Mouse (Mus musculus) neural tube, embryonic 11.5 days (tissue): ENCODE results near the gene Cpsf3. TPM values are rescaled to one million over a fixed set of nuclear protein-coding genes. Genes with fewer than 3 reads are reported as not detected.

Experiments
- ATAC-seq: fragments of 200-750 bp; cut with Nextera tagmentation; 2 replicates; pipeline ENCODE4 v1.8.0; 2017; ENCODE audit warnings: moderate number of reproducible peaks, mild to moderate bottlenecking, moderate TSS enrichment, moderate library complexity; ENCODE audit not compliant: insufficient read depth, low FRiP score, low TSS enrichment
- DNase-seq: peaks from one replicate; pipeline ENCODE4 v3.0.0-alpha.2; 2015; ENCODE audit warnings: low spot score
- H3K27ac ChIP-seq: fragments of 300-500 bp; sonication (generic); 2 replicates; pipeline ENCODE4 v1.5.1; 2014; ENCODE audit warnings: low read depth, mild to moderate bottlenecking, low read length
- H3K27me3 ChIP-seq: fragments of 300-500 bp; sonication (generic); 2 replicates; pipeline ENCODE4 v1.6.1; 2014; ENCODE audit warnings: mild to moderate bottlenecking, low read length, mixed read lengths; ENCODE audit not compliant: control insufficient read depth, insufficient read depth
- H3K36me3 ChIP-seq: fragments of 300-500 bp; sonication (generic); 2 replicates; pipeline ENCODE4 v1.6.1; 2014; ENCODE audit warnings: mild to moderate bottlenecking, low read length, moderate library complexity, mixed read lengths; ENCODE audit not compliant: control insufficient read depth, insufficient read depth
- H3K4me1 ChIP-seq: fragments of 300-500 bp; sonication (generic); 2 replicates; pipeline ENCODE4 v1.6.1; 2014; ENCODE audit warnings: low read length, mixed read lengths; ENCODE audit not compliant: control insufficient read depth, insufficient read depth
- H3K4me2 ChIP-seq: fragments of 300-500 bp; sonication (generic); 2 replicates; pipeline ENCODE4 v1.6.1; 2014; ENCODE audit warnings: low read depth, mild to moderate bottlenecking, moderate library complexity
- H3K4me3 ChIP-seq: fragments of 300-500 bp; sonication (generic); 2 replicates; pipeline ENCODE4 v1.5.1; 2014; ENCODE audit warnings: low read depth, low read length
- H3K9ac ChIP-seq: fragments of 300-500 bp; sonication (generic); 2 replicates; pipeline ENCODE4 v1.6.1; 2014; ENCODE audit warnings: mild to moderate bottlenecking, low read length
- H3K9me3 ChIP-seq: fragments of 300-500 bp; sonication (generic); 2 replicates; pipeline ENCODE4 v1.6.1; 2016; ENCODE audit warnings: low read length; ENCODE audit not compliant: control insufficient read depth
- WGBS: fragments of 180-500 bp; shearing (Covaris S2); extraction: QIAGEN DNeasy Blood & Tissue Kit; methylation state at CpG from one replicate; pipeline ENCODE4 v1.1.7; 2014; 5-methylcytosine and 5-hydroxymethylcytosine counted together
- polyA plus RNA-seq: library from polyadenylated mRNA; unstranded; fragments of >200 nt; fragmentation: Nextera tagmentation; extraction: Ambion mirVana; gene quantifications from 2 replicates; pipeline ENCODE4 v1.2.1, GENCODE M21; 2014

Cpsf3 gene
- polyA plus RNA-seq, 1 experiment from 2014 or later = 138 TPM

- no peak for DNase-seq
- no peak overlapping the region for H3K27ac ChIP-seq
- no peak overlapping the region for H3K9ac ChIP-seq
- no peaks in the 10 kb centered on the region for H3K4me1 ChIP-seq
- WGBS = 81% methylated on average over 3 of the region's 3 CpGs
- H3K36me3 ChIP-seq = peaks cover 4% of the 10 kb centered on the region; the same call in 1 of the 2 replicates
- H3K4me2 ChIP-seq = no peak overlapping the region
- H3K4me3 ChIP-seq = no peak overlapping the region
- H3K9me3 ChIP-seq = no peaks in the 10 kb centered on the region
- no peaks in the 10 kb centered on the region for H3K27me3 ChIP-seq
- no peak for ATAC-seq
Observed at GRCm38 (mm10) chr12:21264970-21265369, 20.2 kb upstream of the Cpsf3 start.

GRCm38 (mm10) chr12:21265501-21265900 lies 19.7 kb upstream of the Cpsf3 start:
- Histone ChIP-seq H3K27me3 (no peaks in the 10 kb centered on the region), H3K4me1 (no peaks in the 10 kb centered on the region), H3K9me3 (no peaks in the 10 kb centered on the region), H3K36me3 (peaks cover 9% of the 10 kb centered on the region; the same call in 1 of the 2 replicates), H3K4me2 (no peak overlapping the region), H3K9ac (no peak overlapping the region), H3K27ac (no peak overlapping the region), H3K4me3 (no peak overlapping the region)
- WGBS = 94% methylated on average over 4 of the region's 4 CpGs
- ATAC-seq = no peak
- DNase-seq = no peak

GRCm38 (mm10) chr12:21265946-21266783 lies 19.0 kb upstream of the Cpsf3 start:
- peak; percentile 58 for DNase-seq
- no peaks in the 10 kb centered on the region for H3K4me1 ChIP-seq
- no peak overlapping the region for H3K9ac ChIP-seq
- H3K36me3 ChIP-seq = peaks cover 14% of the 10 kb centered on the region; the same call in 1 of the 2 replicates
- 79% methylated on average over 14 of the region's 14 CpGs for WGBS
- no peak overlapping the region for H3K4me2 ChIP-seq
- peak; percentile 69 for ATAC-seq
- no peaks in the 10 kb centered on the region for H3K27me3 ChIP-seq
- no peak overlapping the region for H3K27ac ChIP-seq
- H3K4me3 ChIP-seq = no peak overlapping the region
- no peaks in the 10 kb centered on the region for H3K9me3 ChIP-seq

- Histone ChIP-seq H3K36me3 (peaks cover 17% of the 10 kb centered on the region), H3K4me1 (no peaks in the 10 kb centered on the region), H3K9ac (no peak overlapping the region), H3K4me2 (no peak overlapping the region), H3K4me3 (no peak overlapping the region), H3K27ac (no peak overlapping the region), H3K9me3 (no peaks in the 10 kb centered on the region), H3K27me3 (no peaks in the 10 kb centered on the region)
- no peak for DNase-seq
- peak; percentile 43; the same call in 1 of the 2 replicates for ATAC-seq
- WGBS = 69% methylated on average over 2 of the region's 2 CpGs
Observed at GRCm38 (mm10) chr12:21266784-21267098, 18.4 kb upstream of the Cpsf3 start.

GRCm38 (mm10) chr12:21268083-21268616 lies 17.0 kb upstream of the Cpsf3 start:
- no peak overlapping the region for H3K27ac ChIP-seq
- DNase-seq (no peak), ATAC-seq (no peak)
- H3K9ac ChIP-seq = no peak overlapping the region
- H3K27me3 ChIP-seq = no peaks in the 10 kb centered on the region
- no peaks in the 10 kb centered on the region for H3K4me1 ChIP-seq
- H3K4me2 ChIP-seq = no peak overlapping the region
- 92% methylated on average over 8 of the region's 8 CpGs for WGBS
- H3K4me3 ChIP-seq = no peak overlapping the region
- peaks cover 19% of the 10 kb centered on the region for H3K36me3 ChIP-seq
- H3K9me3 ChIP-seq = no peaks in the 10 kb centered on the region

GRCm38 (mm10) chr12:21274446-21274845 lies 10.7 kb upstream of the Cpsf3 start:
- 72% methylated on average over 7 of the region's 7 CpGs for WGBS

GRCm38 (mm10) chr12:21277352-21277864 lies 7.8 kb upstream of the Cpsf3 start:
- 96% methylated on average over 1 of the region's 1 CpGs for WGBS
- H3K27me3 ChIP-seq = no peaks in the 10 kb centered on the region
- ATAC-seq (no peak), DNase-seq (no peak)
- H3K9ac ChIP-seq = no peak overlapping the region
- no peaks in the 10 kb centered on the region for H3K9me3 ChIP-seq
- no peaks in the 10 kb centered on the region for H3K4me1 ChIP-seq
- no peaks in the 10 kb centered on the region for H3K36me3 ChIP-seq
- no peak overlapping the region for H3K4me3 ChIP-seq
- H3K4me2 ChIP-seq = no peak overlapping the region
- no peak overlapping the region for H3K27ac ChIP-seq

More at GRCm38 (mm10) chr12:21274446-21274845, 10.7 kb upstream of the Cpsf3 start:
- H3K9me3 ChIP-seq = no peaks in the 10 kb centered on the region
- peaks cover 14% of the 10 kb centered on the region for H3K36me3 ChIP-seq
- H3K4me3 ChIP-seq = no peak overlapping the region
- H3K27me3 ChIP-seq = no peaks in the 10 kb centered on the region
- no peak for DNase-seq
- H3K4me1 ChIP-seq = no peaks in the 10 kb centered on the region
- no peak overlapping the region for H3K4me2 ChIP-seq
- no peak overlapping the region for H3K9ac ChIP-seq
- ATAC-seq = no peak
- no peak overlapping the region for H3K27ac ChIP-seq

- H3K9me3 ChIP-seq = no peaks in the 10 kb centered on the region
- peak overlapping the region; percentile 53; the same call in 1 of the 2 replicates for H3K27ac ChIP-seq
- H3K9ac ChIP-seq = peak overlapping the region; percentile 80
- no peaks in the 10 kb centered on the region for H3K27me3 ChIP-seq
- WGBS = under 1% methylated on average over 39 of the region's 47 CpGs
- no peaks in the 10 kb centered on the region for H3K36me3 ChIP-seq
- DNase-seq (no peak), ATAC-seq (peak; percentile 77)
- H3K4me2 ChIP-seq = peak overlapping the region; percentile 77
- no peaks in the 10 kb centered on the region for H3K4me1 ChIP-seq
- H3K4me3 ChIP-seq = peak overlapping the region; percentile 77
Observed at GRCm38 (mm10) chr12:21285508-21286242, 484 bp downstream of the Cpsf3 start.
